Mouse (Mus musculus) heart, embryonic 11.5 days (tissue): Measurements from ENCODE around the gene Prkce. TPM values are rescaled to one million over a fixed set of nuclear protein-coding genes. Genes with fewer than 3 reads are reported as not detected.

ENCODE experiments used
- ATAC-seq: fragments of 200-750 bp; cut with Nextera tagmentation; replicated peaks from 2 replicates; pipeline ENCODE4 v1.8.0; 2017; ENCODE audit warnings: moderate library complexity; ENCODE audit not compliant: insufficient number of reproducible peaks, low FRiP score, low TSS enrichment
- H3K27ac ChIP-seq: fragments of 300-500 bp; sonication (generic); 2 replicates; pipeline ENCODE4 v1.5.1; 2014; ENCODE audit warnings: mild to moderate bottlenecking, low read depth, low read length
- H3K27me3 ChIP-seq: fragments of 300-500 bp; sonication (generic); 2 replicates; pipeline ENCODE4 v1.6.1; 2014; ENCODE audit warnings: mild to moderate bottlenecking, low read length, mixed read lengths; ENCODE audit not compliant: control insufficient read depth, insufficient read depth
- H3K36me3 ChIP-seq: fragments of 300-500 bp; sonication (generic); 2 replicates; pipeline ENCODE4 v1.6.1; 2014; ENCODE audit warnings: mild to moderate bottlenecking, low read length, moderate library complexity, mixed read lengths; ENCODE audit not compliant: control insufficient read depth, insufficient read depth
- H3K4me1 ChIP-seq: fragments of 300-500 bp; sonication (generic); 2 replicates; pipeline ENCODE4 v1.6.1; 2014; ENCODE audit warnings: low read length; ENCODE audit not compliant: control insufficient read depth, insufficient read depth
- H3K4me2 ChIP-seq: fragments of 300-500 bp; sonication (generic); 2 replicates; pipeline ENCODE4 v1.6.1; 2014; ENCODE audit warnings: mild to moderate bottlenecking, moderate library complexity
- H3K4me3 ChIP-seq: fragments of 300-500 bp; sonication (generic); 2 replicates; pipeline ENCODE4 v1.5.1; 2014; ENCODE audit warnings: low read depth, low read length
- H3K9ac ChIP-seq: fragments of 300-500 bp; sonication (generic); 2 replicates; pipeline ENCODE4 v1.6.1; 2014; ENCODE audit warnings: mild to moderate bottlenecking, low read depth, low read length, moderate library complexity
- H3K9me3 ChIP-seq: fragments of 300-500 bp; sonication (generic); replicated peaks from 2 replicates; pipeline ENCODE4 v1.6.1; 2016; ENCODE audit warnings: low read length; ENCODE audit not compliant: control insufficient read depth
- WGBS: fragments of 180-500 bp; shearing (Covaris S2); extraction: QIAGEN DNeasy Blood & Tissue Kit; methylation state at CpG from one replicate; pipeline ENCODE4 v1.1.7; 2014; ENCODE audit not compliant: insufficient replicate concordance; 5-methylcytosine and 5-hydroxymethylcytosine counted together
- polyA plus RNA-seq: library from polyadenylated mRNA; unstranded; fragments of >200 nt; fragmentation: Nextera tagmentation; extraction: Ambion mirVana; gene quantifications from 2 replicates; pipeline ENCODE4 v1.2.1, GENCODE M21; 2014

Prkce gene
- polyA plus RNA-seq, 1 experiment from 2014 or later = 12.8 TPM

DNA sequence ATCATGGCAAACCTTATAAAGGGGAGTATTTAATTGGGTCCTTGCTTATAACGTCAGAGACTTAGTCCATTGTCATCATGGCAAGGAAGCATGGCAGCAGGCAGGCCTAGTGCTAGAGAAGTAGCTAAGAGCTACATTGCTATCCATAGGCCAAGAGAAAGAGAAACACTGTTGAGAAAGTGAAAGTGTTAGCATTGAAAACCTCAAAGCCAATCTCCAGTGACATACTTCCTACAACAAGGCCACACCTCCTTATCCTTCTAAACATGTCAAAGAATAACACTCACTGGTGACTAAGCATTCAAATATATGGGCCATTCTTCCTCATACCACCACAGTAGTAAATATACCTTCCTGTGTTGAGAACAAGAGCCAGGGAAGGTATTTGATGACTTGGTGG lies 20.2 kb downstream of the Prkce start:
- Histone ChIP-seq H3K4me3 (no peak overlapping the region), H3K4me1 (peaks cover 42% of the 10 kb centered on the region), H3K27me3 (no peaks in the 10 kb centered on the region), H3K4me2 (no peak overlapping the region), H3K9me3 (no peaks in the 10 kb centered on the region), H3K27ac (peak overlapping the region; percentile 18; the same call in 1 of the 2 replicates), H3K36me3 (no peaks in the 10 kb centered on the region), H3K9ac (no peak overlapping the region)
- 85% methylated on average over 1 of the region's 1 CpGs for WGBS
- no peak for ATAC-seq

- no peaks in the 10 kb centered on the region for H3K36me3 ChIP-seq
- whole genome bisulfite sequencing = 87% methylated on average over 6 of the region's 6 CpGs
- H3K4me2 ChIP-seq = no peak overlapping the region
- no peak overlapping the region for H3K27ac ChIP-seq
- no peaks in the 10 kb centered on the region for H3K9me3 ChIP-seq
- peaks cover 26% of the 10 kb centered on the region for H3K4me1 ChIP-seq
- no peaks in the 10 kb centered on the region for H3K27me3 ChIP-seq
- no peak overlapping the region for H3K4me3 ChIP-seq
- no peak for ATAC-seq
- H3K9ac ChIP-seq = no peak overlapping the region
These were observed 26.4 kb downstream of the Prkce start for GRCm38 (mm10) chr17:86193979-86194378.

- 66% methylated on average over 8 of the region's 8 CpGs for WGBS
- Histone ChIP-seq H3K27me3 (no peaks in the 10 kb centered on the region), H3K4me1 (peaks cover 33% of the 10 kb centered on the region), H3K36me3 (no peaks in the 10 kb centered on the region), H3K9me3 (no peaks in the 10 kb centered on the region), H3K4me3 (no peak overlapping the region), H3K4me2 (no peak overlapping the region), H3K9ac (no peak overlapping the region), H3K27ac (no peak overlapping the region)
- no peak for ATAC-seq
These were observed 27.3 kb downstream of the Prkce start for GRCm38 (mm10) chr17:86194921-86195320.

DNA sequence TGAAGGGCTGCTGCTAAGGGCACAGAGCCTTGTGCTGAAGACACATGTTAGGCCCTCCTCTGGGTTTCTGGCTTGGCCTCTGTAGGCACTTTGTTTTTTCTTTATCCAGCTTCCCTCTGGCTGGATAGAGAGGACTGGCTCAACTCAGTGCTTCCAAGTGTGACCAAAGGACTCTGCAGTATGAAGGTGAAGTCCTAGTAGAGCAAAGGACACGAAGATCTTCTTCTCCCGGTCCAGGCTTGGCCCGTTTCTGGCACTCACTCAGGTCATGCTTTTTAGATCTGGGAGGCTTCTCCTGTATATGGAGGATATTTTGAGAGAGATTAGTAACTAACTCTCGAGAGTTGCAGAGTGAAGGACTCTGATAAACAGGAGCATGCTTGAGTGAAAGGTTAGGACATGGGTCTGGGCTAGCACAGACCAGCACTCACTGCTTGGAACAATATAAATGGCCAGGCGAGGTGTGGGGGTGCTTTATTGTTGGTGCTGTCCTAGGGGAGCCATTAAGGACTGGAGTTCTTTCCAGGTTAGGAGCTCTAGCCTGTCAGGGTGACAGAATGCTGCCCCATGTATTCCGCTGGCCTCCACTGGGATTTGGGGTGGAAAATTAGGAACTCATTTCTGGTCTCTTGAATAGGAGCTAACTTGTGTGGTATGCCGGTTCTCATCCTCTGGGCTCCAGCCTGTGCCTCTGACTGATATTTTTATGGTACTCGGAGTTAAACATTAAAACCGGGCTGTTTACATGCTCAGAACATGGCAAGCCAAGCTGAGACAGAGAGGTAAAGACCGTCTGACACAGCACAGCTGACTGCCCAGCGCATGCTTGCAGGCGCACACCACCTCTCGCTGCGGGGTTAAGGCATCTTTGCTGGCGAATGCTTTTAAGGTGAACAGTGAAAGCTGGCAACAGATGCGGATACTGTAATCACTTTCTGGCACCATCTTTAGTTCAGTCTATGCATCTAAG lies 31.2 kb downstream of the Prkce start:
- Histone ChIP-seq H3K4me1 (peaks cover 47% of the 10 kb centered on the region), H3K27me3 (no peaks in the 10 kb centered on the region), H3K4me2 (no peak overlapping the region), H3K27ac (peak overlapping the region; percentile 35; the same call in 1 of the 2 replicates), H3K9me3 (no peaks in the 10 kb centered on the region), H3K9ac (no peak overlapping the region), H3K36me3 (no peaks in the 10 kb centered on the region), H3K4me3 (no peak overlapping the region)
- no peak for ATAC-seq
- 66% methylated on average over 16 of the region's 16 CpGs for WGBS

GRCm38 (mm10) chr17:86201981-86202380 lies 34.4 kb downstream of the Prkce start:
- H3K4me2 ChIP-seq = no peak overlapping the region
- no peak overlapping the region for H3K27ac ChIP-seq
- peaks cover 55% of the 10 kb centered on the region for H3K4me1 ChIP-seq
- no peaks in the 10 kb centered on the region for H3K27me3 ChIP-seq
- no peaks in the 10 kb centered on the region for H3K9me3 ChIP-seq
- no peak for ATAC-seq
- WGBS = 89% methylated on average over 7 of the region's 7 CpGs
- H3K4me3 ChIP-seq = no peak overlapping the region
- H3K9ac ChIP-seq = no peak overlapping the region
- no peaks in the 10 kb centered on the region for H3K36me3 ChIP-seq

DNA sequence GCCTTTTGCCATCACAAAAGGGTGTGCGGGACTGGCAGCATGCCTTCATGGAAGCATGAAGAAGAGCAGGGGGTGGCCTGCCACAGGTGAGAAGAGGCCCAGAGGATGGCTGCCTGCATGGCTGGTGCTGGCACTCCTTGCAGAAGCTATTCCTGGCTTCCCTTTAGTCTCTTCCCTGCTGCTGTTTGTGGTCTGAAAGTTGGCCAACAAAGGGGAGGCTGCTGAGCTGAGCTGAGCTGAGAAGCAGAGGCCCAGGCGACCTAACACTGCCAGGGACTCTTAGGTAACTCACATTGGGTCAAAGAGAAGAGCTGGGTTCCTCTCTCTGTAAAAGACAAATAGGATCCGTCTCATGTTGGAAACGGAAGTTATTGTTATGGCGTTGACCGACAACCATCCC lies 35.4 kb downstream of the Prkce start:
- no peak overlapping the region for H3K4me2 ChIP-seq
- H3K9me3 ChIP-seq = no peaks in the 10 kb centered on the region
- H3K27me3 ChIP-seq = no peaks in the 10 kb centered on the region
- no peaks in the 10 kb centered on the region for H3K36me3 ChIP-seq
- peaks cover 57% of the 10 kb centered on the region for H3K4me1 ChIP-seq
- WGBS = 82% methylated on average over 6 of the region's 6 CpGs
- no peak for ATAC-seq
- no peak overlapping the region for H3K27ac ChIP-seq
- H3K4me3 ChIP-seq = no peak overlapping the region
- no peak overlapping the region for H3K9ac ChIP-seq

DNA sequence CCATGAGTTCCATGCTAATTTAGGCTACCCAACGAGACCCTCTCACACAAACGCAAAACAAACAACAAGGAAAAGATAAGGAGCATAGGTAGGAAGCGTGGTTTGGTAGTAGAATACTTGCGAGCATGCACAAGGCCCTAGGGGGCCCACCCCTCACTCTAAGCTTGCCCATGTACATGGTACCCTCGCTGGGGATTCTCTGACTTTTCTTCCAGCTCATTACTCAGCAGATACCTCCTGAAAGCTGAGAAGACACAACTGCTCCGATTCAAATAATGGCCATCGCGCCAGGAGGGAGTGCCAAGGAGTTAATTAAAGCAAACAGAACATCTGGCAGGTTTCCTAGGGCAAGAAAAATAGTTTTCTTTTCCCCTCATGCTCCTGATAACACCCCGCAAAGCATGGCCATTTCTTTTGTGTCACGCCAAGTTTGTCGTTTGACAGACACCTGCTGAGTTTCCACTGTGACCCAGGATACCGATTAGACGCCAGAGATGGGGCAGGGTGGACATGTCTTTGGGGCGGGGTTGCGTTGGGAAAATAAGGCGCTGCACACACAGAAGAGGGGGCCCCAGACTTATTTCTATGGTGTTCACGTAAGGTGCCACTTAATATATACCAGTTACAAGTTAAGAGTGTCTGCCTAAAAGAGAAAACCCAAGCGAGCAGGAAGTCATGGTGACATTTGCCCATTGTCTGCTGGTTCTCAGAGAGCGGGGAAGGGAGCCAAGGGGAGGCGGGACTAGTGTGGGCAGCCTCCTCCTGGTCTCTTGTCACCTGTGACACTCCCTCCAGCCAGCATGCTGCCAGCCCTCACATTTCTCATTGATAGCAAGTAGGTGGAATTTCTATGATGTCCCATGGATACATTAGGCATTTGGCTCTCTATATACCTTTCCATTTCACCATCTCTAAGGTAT lies 36.2 kb downstream of the Prkce start:
- no peak overlapping the region for H3K27ac ChIP-seq
- no peak overlapping the region for H3K9ac ChIP-seq
- H3K27me3 ChIP-seq = no peaks in the 10 kb centered on the region
- no peaks in the 10 kb centered on the region for H3K9me3 ChIP-seq
- H3K4me2 ChIP-seq = peak overlapping the region; percentile 18; the same call in 1 of the 2 replicates
- 39% methylated on average over 20 of the region's 20 CpGs for WGBS
- no peak overlapping the region for H3K4me3 ChIP-seq
- H3K4me1 ChIP-seq = peaks cover 57% of the 10 kb centered on the region
- no peak for ATAC-seq
- H3K36me3 ChIP-seq = no peaks in the 10 kb centered on the region

- no peaks in the 10 kb centered on the region for H3K36me3 ChIP-seq
- no peak overlapping the region for H3K4me2 ChIP-seq
- no peak overlapping the region for H3K27ac ChIP-seq
- no peaks in the 10 kb centered on the region for H3K27me3 ChIP-seq
- H3K4me3 ChIP-seq = no peak overlapping the region
- whole genome bisulfite sequencing = 87% methylated on average over 8 of the region's 8 CpGs
- H3K9me3 ChIP-seq = no peaks in the 10 kb centered on the region
- no peak overlapping the region for H3K9ac ChIP-seq
- ATAC-seq = no peak
- peaks cover 59% of the 10 kb centered on the region for H3K4me1 ChIP-seq
These were observed 38.7 kb downstream of the Prkce start for GRCm38 (mm10) chr17:86206289-86206688.
